Mouse (Mus musculus) urinary bladder, postnatal 10 days (tissue): ENCODE results near the gene Plac8.
A peak's percentile ranks its signal among the peaks of the same experiment; 100 is the strongest.

Experiments
- DNase-seq: peaks from one replicate; pipeline ENCODE4 v3.0.0; 2022; ENCODE audit warnings: low spot score

Plac8 gene

GRCm38 (mm10) chr5:100535826-100536225 lies 36.2 kb downstream of the Plac8 start:
- no peak for DNase-seq

DNA sequence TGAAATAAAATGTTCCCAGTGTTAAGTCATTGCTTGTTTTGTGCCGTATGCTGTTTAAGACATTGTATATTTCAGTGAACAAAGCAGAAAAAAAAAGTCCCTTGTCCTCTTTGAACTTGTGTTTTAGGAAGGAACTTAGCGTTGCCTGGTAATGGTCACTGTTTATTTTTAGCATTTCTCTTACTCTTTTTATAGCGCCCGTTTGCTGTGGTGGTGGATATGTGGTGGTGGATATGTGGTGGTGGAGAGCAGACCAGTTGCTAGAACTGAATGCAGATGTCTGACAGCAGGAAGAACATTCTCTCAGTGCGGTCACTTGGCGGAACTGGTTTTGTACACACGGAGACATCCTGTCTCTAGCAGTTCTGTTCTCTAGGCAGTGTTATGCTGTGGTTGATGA lies 45.9 kb downstream of the Plac8 start:
- DNase-seq, result no peak

- no peak for DNase-seq
These were observed 46.4 kb downstream of the Plac8 start for GRCm38 (mm10) chr5:100525620-100526019.

DNA sequence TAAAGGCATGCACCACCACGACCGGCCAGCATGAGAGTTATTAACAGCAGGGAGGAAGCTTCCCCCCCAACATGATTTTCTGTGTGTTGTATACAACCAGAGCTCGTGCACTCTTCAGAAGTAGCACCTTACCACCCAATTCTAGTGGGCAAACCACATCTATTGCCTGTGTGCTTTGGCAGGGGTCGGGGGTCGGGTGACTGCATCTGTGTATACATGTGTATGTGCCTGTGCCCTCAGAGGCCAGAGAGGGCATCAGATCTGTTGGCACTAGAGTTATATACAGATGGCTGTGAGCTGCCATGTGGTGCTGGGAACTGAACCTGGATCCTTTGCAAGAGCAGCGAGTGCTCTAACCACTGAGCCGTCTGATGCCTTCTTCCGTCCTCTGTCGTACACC lies 47.1 kb downstream of the Plac8 start:
- no peak for DNase-seq

GRCm38 (mm10) chr5:100523331-100523730 lies 48.7 kb downstream of the Plac8 start:
- no peak for DNase-seq

- no peak for DNase-seq
These were observed 51.8 kb downstream of the Plac8 start for GRCm38 (mm10) chr5:100520223-100520622.

DNA sequence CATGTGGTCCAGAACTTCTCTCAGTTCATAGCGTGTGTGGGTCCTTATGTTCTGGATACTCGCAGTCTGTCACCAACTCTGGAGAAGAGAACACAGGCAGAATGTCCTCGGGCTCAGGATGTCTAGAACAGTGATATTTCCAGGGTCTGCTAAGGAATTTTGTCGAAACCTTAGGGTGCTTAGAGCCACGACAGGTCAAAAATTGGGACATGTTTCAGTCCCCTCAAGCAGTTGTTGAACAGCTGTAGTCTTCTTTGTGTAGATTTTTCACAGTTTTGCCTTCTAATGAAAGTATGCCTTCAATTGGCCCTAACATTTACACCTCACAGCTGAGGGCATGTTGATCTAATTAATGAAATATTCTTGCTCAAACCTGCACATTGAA lies 53.0 kb downstream of the Plac8 start:
- no peak for DNase-seq

DNA sequence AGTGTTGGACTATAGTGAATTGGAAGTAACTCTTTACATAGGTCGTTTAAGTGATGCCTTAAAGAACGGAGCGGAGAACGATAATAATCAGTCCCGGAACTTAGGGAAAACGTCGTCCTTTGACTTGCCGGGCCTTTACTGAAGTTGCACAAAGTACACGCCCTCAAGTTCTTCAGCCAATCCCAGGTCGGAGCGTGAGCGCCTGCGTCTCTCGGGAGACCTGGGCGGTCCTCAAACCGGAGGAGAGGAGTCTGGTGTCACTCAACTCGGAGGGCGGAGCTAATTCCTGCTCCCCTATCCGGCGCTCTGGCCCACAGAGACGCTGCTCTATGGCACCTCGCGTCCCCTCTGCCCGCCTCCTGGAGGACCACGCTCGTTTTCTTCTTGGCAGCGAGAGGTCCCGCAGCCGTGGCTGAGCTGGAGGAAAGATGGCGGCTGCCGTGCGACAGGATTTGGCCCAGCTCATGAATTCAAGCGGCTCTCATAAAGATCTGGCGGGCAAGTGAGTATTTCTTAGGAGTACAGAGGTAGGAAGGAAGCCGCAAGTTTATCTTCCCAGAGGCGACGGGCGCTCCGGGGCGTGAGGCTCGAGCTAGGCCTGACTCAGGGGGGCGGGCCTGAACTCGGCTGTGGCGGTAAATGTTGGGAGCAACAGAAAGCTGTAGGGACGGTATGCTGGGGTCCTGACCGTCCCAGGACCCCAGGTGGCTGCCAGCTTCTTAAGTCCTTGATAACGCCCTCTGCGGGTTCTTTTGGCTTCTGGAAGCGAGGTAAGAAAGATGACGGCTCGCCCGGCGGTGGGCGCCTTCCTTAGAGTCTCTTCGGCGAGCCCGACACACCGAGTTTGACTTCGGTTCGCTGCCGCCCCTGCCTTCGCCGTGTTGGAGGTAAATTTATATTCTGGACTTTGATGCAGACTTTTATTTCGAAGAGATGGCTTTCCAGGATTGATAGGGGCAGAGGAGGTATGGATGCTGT lies 53.7 kb downstream of the Plac8 start, which contains the start of gene Cops4:
TSS of gene Cops4 (plus strand) at position 261 of the 978 bp plus-strand sequence.
- peak; percentile 83 for DNase-seq

GRCm38 (mm10) chr5:100512576-100512975 lies 59.5 kb downstream of the Plac8 start:
- no peak for DNase-seq

GRCm38 (mm10) chr5:100509247-100509646 lies 62.8 kb downstream of the Plac8 start:
- DNase-seq, result no peak
